Mouse (Mus musculus) liver, postnatal 0 days (tissue): ENCODE measurements around the gene Iqcf5.

Source experiments
- CTCF ChIP-seq: sonication (generic); IDR thresholded peaks from 2 replicates; pipeline ENCODE4 v1.5.1; 2016; ENCODE audit warnings: antibody characterized with exemption, low read depth
- EP300 ChIP-seq: IDR thresholded peaks from 2 replicates; pipeline ENCODE4 v1.6.1; 2016; ENCODE audit warnings: antibody characterized with exemption, low read depth, mild to moderate bottlenecking

GRCm38 (mm10) chr9:106470991-106471750 is 43.2 kb upstream of the Iqcf5 start:
- TF ChIP-seq CTCF: no peak
- TF ChIP-seq EP300: no peak
